Mouse (Mus musculus) liver, embryonic 14.5 days (tissue): Measurements from ENCODE around the gene Mrrf. TPM values are rescaled to one million over a fixed set of nuclear protein-coding genes. Genes with fewer than 3 reads are reported as not detected.

Experiments used
- ATAC-seq: fragments of 200-750 bp; cut with Nextera tagmentation; 2 replicates; pipeline ENCODE4 v1.8.0; 2017; ENCODE audit warnings: moderate number of reproducible peaks, mild to moderate bottlenecking, moderate library complexity; ENCODE audit not compliant: insufficient read depth
- DNase-seq, 3 experiments: peaks; one replicate each; pipeline ENCODE4 v3.0.0-alpha.2; 2012 to 2013; ENCODE audit warnings: low read depth in 3 of 3, low spot score in 3 of 3
- H3K27ac ChIP-seq: fragments of 300-500 bp; sonication (generic); 2 replicates; pipeline ENCODE4 v1.5.1; 2014; ENCODE audit warnings: moderate library complexity, mild to moderate bottlenecking, control low read depth, inconsistent platforms
- H3K27me3 ChIP-seq: fragments of 300-500 bp; sonication (generic); 2 replicates; pipeline ENCODE4 v1.6.1; 2014; ENCODE audit warnings: mild to moderate bottlenecking, low read length, moderate library complexity; ENCODE audit not compliant: control insufficient read depth, insufficient read depth
- H3K36me3 ChIP-seq: fragments of 300-500 bp; sonication (generic); replicated peaks from 2 replicates; pipeline ENCODE4 v1.6.1; 2014; ENCODE audit warnings: low read depth; ENCODE audit not compliant: control insufficient read depth, insufficient read depth
- H3K4me1 ChIP-seq, 2 experiments: fragments of 200-500 bp in 1 of 2; fragments of 300-500 bp in 1 of 2; sonication (generic) in 1 of 2; replicated peaks; 2 replicates each; pipeline ENCODE4 v1.6.1; 2012 to 2014; ENCODE audit warnings: antibody characterized with exemption in 1 of 2, inconsistent platforms in 1 of 2, low read length in 1 of 2; ENCODE audit not compliant: control insufficient read depth in 2 of 2, insufficient read depth in 2 of 2
- H3K4me2 ChIP-seq: fragments of 300-500 bp; sonication (generic); 2 replicates; pipeline ENCODE4 v1.6.1; 2014; ENCODE audit warnings: low read depth, mild to moderate bottlenecking, control low read depth, moderate library complexity
- H3K4me3 ChIP-seq, 2 experiments: fragments of 200-500 bp in 1 of 2; fragments of 300-500 bp in 1 of 2; sonication (generic) in 1 of 2; 2 replicates each; pipeline ENCODE4 v1.5.1; 2012 to 2014; ENCODE audit warnings: low read depth in 2 of 2, low read length in 2 of 2, mild to moderate bottlenecking in 2 of 2, control low read depth in 1 of 2, inconsistent platforms in 1 of 2, moderate library complexity in 1 of 2; ENCODE audit not compliant: insufficient read depth in 1 of 2
- H3K9ac ChIP-seq: fragments of 300-500 bp; sonication (generic); replicated peaks from 2 replicates; pipeline ENCODE4 v1.6.1; 2014; ENCODE audit warnings: mild to moderate bottlenecking, control low read depth, moderate library complexity
- H3K9me3 ChIP-seq: fragments of 300-500 bp; sonication (generic); 2 replicates; pipeline ENCODE4 v1.6.1; 2016; ENCODE audit warnings: low read length, mixed read lengths; ENCODE audit not compliant: control insufficient read depth
- CTCF ChIP-seq: IDR thresholded peaks from 2 replicates; pipeline ENCODE4 v1.5.1; 2016; ENCODE audit warnings: antibody characterized with exemption, low read depth, control low read depth
- EP300 ChIP-seq: IDR thresholded peaks from 2 replicates; pipeline ENCODE4 v1.6.1; 2016; ENCODE audit warnings: antibody characterized with exemption, low read depth
- WGBS: fragments of 180-500 bp; shearing (Covaris S2); extraction: QIAGEN DNeasy Blood & Tissue Kit; methylation state at CpG from one replicate; pipeline ENCODE4 v1.1.7; 2014; ENCODE audit not compliant: insufficient replicate concordance; 5-methylcytosine and 5-hydroxymethylcytosine counted together
- polyA plus RNA-seq, 2 experiments: library from polyadenylated mRNA; depleted of rRNA in 1 of 2; stranded (reverse) in 1 of 2; unstranded in 1 of 2; fragments of >200 nt; fragmentation: Nextera tagmentation in 1 of 2; extraction: Ambion mirVana in 1 of 2; gene quantifications; 2 replicates each; pipeline versions ENCODE4 v1.2.1 to v1.2.3; 2012 to 2014

Mrrf gene
- polyA plus RNA-seq, 2 experiments, result 9.1 to 17.8 TPM

DNA sequence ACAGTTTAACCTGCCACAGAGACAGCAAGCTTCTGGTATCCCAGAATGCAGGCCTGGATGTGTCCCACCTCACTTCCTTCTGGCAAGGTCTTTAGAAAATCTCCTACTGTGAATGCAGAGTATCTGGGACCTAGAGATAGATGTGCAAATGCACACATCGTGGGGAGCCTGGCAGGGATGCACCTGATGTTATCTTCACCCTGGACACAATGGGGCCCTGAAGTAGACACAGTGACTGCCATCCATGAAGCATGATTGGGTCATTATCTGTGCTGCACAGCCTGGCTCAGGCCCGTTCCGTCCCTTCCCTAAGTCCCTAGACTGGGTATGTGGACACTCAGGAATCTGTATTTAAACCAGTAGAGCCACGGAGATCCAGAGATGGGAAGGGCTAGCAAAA is 68.4 kb downstream of the Mrrf start:
- no peak overlapping the region for H3K9ac ChIP-seq
- H3K27ac ChIP-seq, result no peak overlapping the region
- H3K27me3 ChIP-seq, result peaks cover 30% of the 10 kb centered on the region
- ATAC-seq (peak; percentile 36; the same call in 1 of the 2 replicates), DNase-seq (no peak)
- no peak overlapping the region for H3K4me3 ChIP-seq
- H3K36me3 ChIP-seq, result no peaks in the 10 kb centered on the region
- no peak overlapping the region for H3K4me2 ChIP-seq
- TF ChIP-seq EP300 (no peak), CTCF (no peak)
- H3K4me1 ChIP-seq, result peaks cover 11 to 35% of the 10 kb centered on the region in 2 experiments
- WGBS, result 23% methylated on average over 4 of the region's 4 CpGs
- H3K9me3 ChIP-seq, result no peaks in the 10 kb centered on the region

- H3K9ac ChIP-seq, result no peak overlapping the region
- H3K27me3 ChIP-seq, result peaks cover 39% of the 10 kb centered on the region
- TF ChIP-seq CTCF (no peak), EP300 (no peak)
Measured at GRCm38 (mm10) chr2:36207071-36207470, 70.9 kb downstream of the Mrrf start.

DNA sequence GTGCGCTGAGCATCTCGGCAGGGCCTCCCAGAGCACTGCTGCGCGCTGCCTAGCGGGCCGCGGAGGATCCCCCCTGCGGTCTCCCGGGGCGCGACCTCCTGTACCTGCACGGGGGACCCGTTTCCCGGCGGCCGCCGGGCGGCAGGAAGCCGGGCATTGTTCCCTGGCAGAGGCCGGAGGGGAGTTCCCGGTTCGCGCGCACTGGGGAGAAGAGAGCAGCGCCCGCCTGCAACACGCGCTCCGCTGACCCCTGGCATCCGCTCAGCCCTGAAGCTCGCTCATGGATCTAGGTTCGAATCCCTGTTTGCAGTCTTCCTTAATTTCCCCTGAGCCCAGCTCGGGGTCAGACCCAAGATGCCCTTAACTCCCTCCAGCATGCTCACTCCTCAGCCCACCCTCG is 74.6 kb downstream of the Mrrf start:
- Histone ChIP-seq H3K27ac (no peak overlapping the region), H3K36me3 (no peaks in the 10 kb centered on the region), H3K4me1 (peaks cover 0 to 3% of the 10 kb centered on the region in 2 experiments; a peak in 1 of 4 replicates), H3K9ac (no peak overlapping the region), H3K4me2 (no peak overlapping the region), H3K9me3 (no peaks in the 10 kb centered on the region), H3K4me3 (no peak overlapping the region), H3K27me3 (peaks cover 29% of the 10 kb centered on the region)
- TF ChIP-seq CTCF (no peak), EP300 (no peak)
- DNase-seq (no peak), ATAC-seq (no peak)
- 5% methylated on average over 30 of the region's 34 CpGs for WGBS

More at GRCm38 (mm10) chr2:36207071-36207470, 70.9 kb downstream of the Mrrf start:
- DNase-seq (no peak), ATAC-seq (no peak)
- Histone ChIP-seq H3K27ac (no peak overlapping the region), H3K4me1 (peaks cover 6 to 24% of the 10 kb centered on the region in 2 experiments), H3K9me3 (no peaks in the 10 kb centered on the region), H3K4me2 (no peak overlapping the region), H3K4me3 (no peak overlapping the region), H3K36me3 (no peaks in the 10 kb centered on the region)
- whole genome bisulfite sequencing, result 70% methylated on average over 11 of the region's 11 CpGs

DNA sequence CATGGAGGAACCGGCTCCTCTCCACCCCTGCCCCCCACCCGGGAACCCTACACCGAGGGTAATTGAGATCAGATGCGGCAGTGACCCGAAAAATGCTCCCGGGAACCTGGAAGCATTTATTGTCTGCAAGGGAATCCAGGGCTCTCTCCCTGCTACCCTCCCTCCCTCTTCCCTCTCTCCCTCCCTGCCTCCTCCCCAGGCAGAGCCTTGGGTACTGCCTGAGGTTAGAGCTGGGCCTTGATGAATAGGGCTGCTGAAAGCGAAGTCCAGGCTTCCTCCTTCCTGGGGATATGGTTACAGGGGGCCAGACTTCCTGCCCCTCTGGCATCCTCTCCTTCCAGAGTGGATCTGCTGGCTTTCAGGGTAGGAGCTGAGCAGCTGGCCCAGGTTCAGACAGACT is 75.6 kb downstream of the Mrrf start:
- H3K9me3 ChIP-seq, result no peaks in the 10 kb centered on the region
- no peak overlapping the region for H3K27ac ChIP-seq
- ATAC-seq (no peak), DNase-seq (no peak)
- no peaks in the 10 kb centered on the region for H3K36me3 ChIP-seq
- no peak overlapping the region for H3K4me3 ChIP-seq
- TF ChIP-seq EP300 (no peak), CTCF (no peak)
- no peak overlapping the region for H3K9ac ChIP-seq
- H3K4me2 ChIP-seq, result no peak overlapping the region
- H3K4me1 ChIP-seq, result peaks cover 0 to 8% of the 10 kb centered on the region in 2 experiments; a peak in 2 of 4 replicates
- H3K27me3 ChIP-seq, result peaks cover 29% of the 10 kb centered on the region
- 45% methylated on average over 7 of the region's 7 CpGs for WGBS

DNA sequence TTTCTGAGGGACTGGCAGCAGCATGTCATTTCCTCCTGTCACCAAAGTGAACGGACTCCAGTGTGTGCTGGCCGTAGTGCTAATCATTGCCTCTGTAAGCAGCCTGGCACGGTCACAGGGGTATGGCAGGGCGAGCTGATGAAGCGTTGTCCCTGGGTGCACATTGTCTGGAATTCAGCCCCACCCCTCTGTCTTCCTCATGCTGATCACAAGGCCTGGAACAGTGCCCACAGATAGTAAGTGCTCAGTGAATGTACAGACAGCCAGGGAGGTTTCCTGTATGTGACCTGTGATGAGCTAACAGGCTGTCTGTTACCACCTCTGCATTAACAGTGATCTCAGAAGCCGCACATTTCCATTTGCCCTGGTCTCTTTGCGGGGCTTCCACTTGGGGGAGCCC is 76.9 kb downstream of the Mrrf start:
- no peaks in the 10 kb centered on the region for H3K36me3 ChIP-seq
- 36% methylated on average over 7 of the region's 7 CpGs for WGBS
- TF ChIP-seq EP300 (no peak), CTCF (no peak)
- no peak for ATAC-seq
- H3K9ac ChIP-seq, result no peak overlapping the region
- peaks cover 0 to 8% of the 10 kb centered on the region in 2 experiments; a peak in 2 of 4 replicates for H3K4me1 ChIP-seq
- no peak overlapping the region for H3K4me2 ChIP-seq
- no peaks in the 10 kb centered on the region for H3K9me3 ChIP-seq
- no peak overlapping the region for H3K4me3 ChIP-seq
- no peak for DNase-seq
- peaks cover 29% of the 10 kb centered on the region for H3K27me3 ChIP-seq
- no peak overlapping the region for H3K27ac ChIP-seq
